Mouse (Mus musculus) midbrain, embryonic 10.5 days (tissue): ENCODE results near the gene Plau. TPM values are rescaled to one million over a fixed set of nuclear protein-coding genes. Genes with fewer than 3 reads are reported as not detected.

Experiments used
- DNase-seq: peaks from one replicate; pipeline ENCODE4 v3.0.0-alpha.2; 2017; ENCODE audit warnings: low spot score
- H3K27ac ChIP-seq: fragments of 300-500 bp; sonication (generic); replicated peaks from 2 replicates; pipeline ENCODE4 v1.5.1; 2016; ENCODE audit warnings: mild to moderate bottlenecking
- H3K27me3 ChIP-seq: fragments of 300-500 bp; sonication (generic); 2 replicates; pipeline ENCODE4 v1.6.1; 2016; ENCODE audit warnings: low read depth, mild to moderate bottlenecking; ENCODE audit not compliant: poor library complexity, severe bottlenecking
- H3K36me3 ChIP-seq: fragments of 300-500 bp; sonication (generic); 2 replicates; pipeline ENCODE4 v1.6.1; 2016; ENCODE audit warnings: mild to moderate bottlenecking, moderate library complexity
- H3K4me1 ChIP-seq: fragments of 300-500 bp; sonication (generic); 2 replicates; pipeline ENCODE4 v1.6.1; 2016
- H3K4me3 ChIP-seq: fragments of 300-500 bp; sonication (generic); 2 replicates; pipeline ENCODE4 v1.5.1; 2016; ENCODE audit warnings: mild to moderate bottlenecking, moderate library complexity
- H3K9me3 ChIP-seq: fragments of 300-500 bp; sonication (generic); replicated peaks from 2 replicates; pipeline ENCODE4 v1.6.1; 2016; ENCODE audit warnings: mild to moderate bottlenecking
- WGBS: fragments of 180-500 bp; shearing (Covaris S2); methylation state at CpG from one replicate; pipeline ENCODE4 v1.1.7; 2016; 5-methylcytosine and 5-hydroxymethylcytosine counted together
- polyA plus RNA-seq: library from polyadenylated mRNA; unstranded; fragments of >200 nt; fragmentation: Nextera tagmentation; extraction: Ambion mirVana; gene quantifications from 2 replicates; pipeline ENCODE4 v1.2.1, GENCODE M21; 2016

Gene Plau
- polyA plus RNA-seq, 1 experiment from 2014 or later, result 0.49 TPM

GRCm38 (mm10) chr14:20836905-20837376, 481 bp downstream of the Plau start:
- DNase-seq, result no peak
- peaks cover 50% of the 10 kb centered on the region for H3K27me3 ChIP-seq
- peak overlapping the region; percentile 83 for H3K27ac ChIP-seq

DNA sequence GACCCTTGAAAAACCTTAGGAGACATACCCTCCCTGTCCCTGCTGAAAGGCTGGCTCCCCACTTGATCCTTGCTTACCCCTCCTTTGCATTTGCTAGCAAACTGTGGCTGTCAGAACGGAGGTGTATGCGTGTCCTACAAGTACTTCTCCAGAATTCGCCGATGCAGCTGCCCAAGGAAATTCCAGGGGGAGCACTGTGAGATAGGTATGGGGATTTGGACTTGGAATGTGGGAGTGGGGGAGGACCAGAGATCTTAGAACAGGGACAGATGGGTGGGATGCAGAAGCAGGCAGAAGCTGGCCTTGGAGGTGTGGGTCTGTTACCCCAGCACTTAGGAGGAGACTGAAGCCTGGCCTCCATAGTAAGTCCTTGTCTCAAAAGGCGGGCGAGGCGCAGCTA, 1.2 kb downstream of the Plau start:
- no peak for DNase-seq
- Histone ChIP-seq H3K4me1 (peaks cover 15% of the 10 kb centered on the region), H3K36me3 (no peaks in the 10 kb centered on the region), H3K27ac (no peak overlapping the region), H3K4me3 (no peak overlapping the region), H3K9me3 (no peaks in the 10 kb centered on the region), H3K27me3 (peaks cover 50% of the 10 kb centered on the region)
- WGBS, result 70% methylated on average over 7 of the region's 7 CpGs

More at GRCm38 (mm10) chr14:20836905-20837376, 481 bp downstream of the Plau start:
- no peaks in the 10 kb centered on the region for H3K36me3 ChIP-seq
- peaks cover 15% of the 10 kb centered on the region for H3K4me1 ChIP-seq
- WGBS, result 8% methylated on average over 10 of the region's 10 CpGs
- H3K4me3 ChIP-seq, result peak overlapping the region; percentile 66
- H3K9me3 ChIP-seq, result no peaks in the 10 kb centered on the region

- Histone ChIP-seq H3K9me3 (no peaks in the 10 kb centered on the region), H3K4me3 (no peak overlapping the region), H3K36me3 (no peaks in the 10 kb centered on the region), H3K27me3 (peaks cover 28% of the 10 kb centered on the region), H3K27ac (no peak overlapping the region), H3K4me1 (peaks cover 11% of the 10 kb centered on the region)
- DNase-seq, result no peak
- WGBS, result 94% methylated on average over 2 of the region's 2 CpGs
These were observed 5.1 kb downstream of the Plau start for GRCm38 (mm10) chr14:20841526-20841925.

DNA sequence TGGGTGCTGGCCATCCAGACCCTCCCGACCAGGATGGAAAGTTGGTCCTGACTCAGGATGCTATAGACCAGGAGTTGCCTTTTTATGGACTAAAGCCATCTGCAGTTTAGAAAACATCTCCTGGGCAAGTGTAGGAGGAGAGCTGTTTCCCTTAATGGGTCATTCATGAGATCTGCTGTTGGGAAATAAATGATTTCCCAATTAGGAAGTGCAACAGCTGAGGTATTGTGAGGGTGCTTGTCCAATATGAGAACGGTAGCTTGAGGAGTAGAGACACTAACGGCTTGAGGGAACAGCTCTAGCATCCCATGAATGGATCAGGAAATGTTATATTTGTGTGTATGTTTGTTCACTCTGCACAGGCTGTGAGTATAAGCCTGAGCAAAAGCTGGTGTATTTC, 6.2 kb downstream of the Plau start:
- DNase-seq, result no peak
- WGBS, result 91% methylated on average over 3 of the region's 3 CpGs
- Histone ChIP-seq H3K27me3 (peaks cover 18% of the 10 kb centered on the region), H3K4me3 (no peak overlapping the region), H3K9me3 (no peaks in the 10 kb centered on the region), H3K27ac (no peak overlapping the region), H3K36me3 (no peaks in the 10 kb centered on the region), H3K4me1 (0 out of 2 replicates have a peak, but pooled peaks cover under 1% of the 10 kb centered on the region)

- Histone ChIP-seq H3K36me3 (no peaks in the 10 kb centered on the region), H3K4me3 (no peak overlapping the region), H3K27me3 (0 out of 2 replicates have a peak, but pooled peaks cover 3% of the 10 kb centered on the region), H3K4me1 (peaks cover under 1% of the 10 kb centered on the region; the same call in 1 of the 2 replicates), H3K9me3 (no peaks in the 10 kb centered on the region), H3K27ac (no peak overlapping the region)
- 88% methylated on average over 6 of the region's 6 CpGs for WGBS
- no peak for DNase-seq
These were observed 7.7 kb downstream of the Plau start for GRCm38 (mm10) chr14:20844126-20844525.

DNA sequence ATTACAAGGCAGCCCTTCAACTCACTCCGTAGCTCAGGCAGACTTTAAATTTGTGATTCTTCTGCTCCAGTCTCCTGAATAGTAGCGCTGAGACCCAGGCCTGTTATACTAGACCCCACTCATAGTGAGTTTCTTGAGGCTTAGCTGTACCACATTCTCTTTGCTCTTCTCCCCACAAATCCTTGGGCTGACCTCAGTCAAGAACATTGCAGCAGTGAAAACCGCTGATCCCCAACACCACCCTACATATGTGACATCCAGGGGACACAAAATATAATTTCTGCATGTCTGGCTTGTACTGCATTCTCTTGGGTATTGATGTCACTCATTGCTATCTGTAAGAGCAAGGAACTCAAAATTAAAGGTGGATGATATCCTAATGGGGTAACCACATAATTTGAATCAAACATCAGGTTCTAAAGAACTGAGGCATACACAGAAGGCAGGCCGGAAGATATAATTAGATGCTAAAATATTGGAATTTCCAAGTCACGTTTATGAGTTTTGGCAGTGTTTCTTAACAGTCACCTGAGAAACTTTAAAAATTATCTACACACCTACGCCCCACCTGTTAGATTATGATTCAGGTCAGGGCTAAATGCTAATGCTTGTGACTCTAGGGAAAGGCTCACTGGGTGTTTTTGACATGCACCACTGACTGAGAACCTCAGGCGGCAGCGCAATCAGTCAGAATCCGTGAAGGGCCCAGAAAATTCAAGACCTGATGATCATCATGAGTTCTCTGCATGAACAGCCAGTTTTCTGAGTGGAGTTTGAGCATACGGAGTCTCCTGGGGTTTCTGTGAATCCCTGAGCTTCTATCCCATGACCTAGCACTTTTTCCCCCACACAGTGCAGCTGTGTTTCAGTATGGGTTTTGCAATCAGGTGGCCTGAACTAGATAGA, 8.5 kb downstream of the Plau start:
- Histone ChIP-seq H3K27ac (no peak overlapping the region), H3K27me3 (no peaks in the 10 kb centered on the region), H3K4me1 (peaks cover 4% of the 10 kb centered on the region; the same call in 1 of the 2 replicates), H3K9me3 (no peaks in the 10 kb centered on the region), H3K4me3 (no peak overlapping the region), H3K36me3 (no peaks in the 10 kb centered on the region)
- WGBS, result 89% methylated on average over 10 of the region's 10 CpGs
- DNase-seq, result no peak

DNA sequence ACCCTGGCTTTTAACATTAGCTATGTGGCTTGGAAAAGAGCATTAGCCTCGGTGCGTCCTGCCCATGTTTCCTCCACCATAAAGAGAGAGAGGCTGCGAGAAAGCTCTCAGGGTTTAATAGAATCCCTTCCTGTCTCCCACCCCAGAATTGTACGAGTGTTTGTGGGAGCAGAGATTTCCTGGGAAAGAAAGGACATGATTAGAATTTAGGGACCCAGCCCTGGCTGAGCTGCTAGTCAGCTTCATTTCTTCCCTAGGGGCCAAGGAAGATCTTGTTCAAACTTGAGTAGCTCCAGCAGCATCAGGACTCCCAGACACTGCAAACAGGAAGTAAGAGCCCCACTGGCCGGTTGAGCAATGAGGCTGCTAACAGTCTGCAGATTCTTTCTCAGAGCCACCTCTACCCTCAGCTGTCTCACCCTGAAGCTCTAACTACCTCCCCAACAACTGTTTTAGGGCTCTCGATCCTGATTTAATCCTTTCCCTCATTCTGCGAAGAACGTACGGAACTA, 9.2 kb downstream of the Plau start:
- H3K27me3 ChIP-seq, result no peaks in the 10 kb centered on the region
- no peak overlapping the region for H3K27ac ChIP-seq
- no peak overlapping the region for H3K4me3 ChIP-seq
- peaks cover 4% of the 10 kb centered on the region; the same call in 1 of the 2 replicates for H3K4me1 ChIP-seq
- no peaks in the 10 kb centered on the region for H3K36me3 ChIP-seq
- WGBS, result 80% methylated on average over 9 of the region's 9 CpGs
- no peaks in the 10 kb centered on the region for H3K9me3 ChIP-seq
- no peak for DNase-seq

DNA sequence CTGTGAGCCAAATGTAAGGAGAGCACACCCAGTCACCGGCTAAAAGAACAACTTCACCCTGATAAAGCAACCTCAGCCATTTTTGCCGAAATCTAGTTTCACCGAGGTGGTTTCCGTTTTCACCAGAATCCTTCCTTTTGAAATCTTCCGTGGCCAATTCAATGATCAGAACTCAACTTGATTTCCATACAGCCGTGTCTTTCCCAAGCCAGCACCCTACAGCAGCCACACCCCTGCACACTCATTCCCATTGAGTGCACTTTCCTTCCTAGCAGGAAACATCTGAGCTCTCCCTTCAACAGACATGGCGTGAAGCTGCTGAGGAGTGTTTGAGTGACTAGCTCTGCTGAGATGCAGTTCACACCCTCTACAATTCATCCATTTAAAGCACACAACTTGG, 9.8 kb downstream of the Plau start:
- no peak overlapping the region for H3K4me3 ChIP-seq
- no peaks in the 10 kb centered on the region for H3K27me3 ChIP-seq
- no peaks in the 10 kb centered on the region for H3K36me3 ChIP-seq
- no peaks in the 10 kb centered on the region for H3K9me3 ChIP-seq
- H3K27ac ChIP-seq, result no peak overlapping the region
- no peak for DNase-seq
- peaks cover 4% of the 10 kb centered on the region; the same call in 1 of the 2 replicates for H3K4me1 ChIP-seq
- WGBS, result 84% methylated on average over 7 of the region's 7 CpGs

DNA sequence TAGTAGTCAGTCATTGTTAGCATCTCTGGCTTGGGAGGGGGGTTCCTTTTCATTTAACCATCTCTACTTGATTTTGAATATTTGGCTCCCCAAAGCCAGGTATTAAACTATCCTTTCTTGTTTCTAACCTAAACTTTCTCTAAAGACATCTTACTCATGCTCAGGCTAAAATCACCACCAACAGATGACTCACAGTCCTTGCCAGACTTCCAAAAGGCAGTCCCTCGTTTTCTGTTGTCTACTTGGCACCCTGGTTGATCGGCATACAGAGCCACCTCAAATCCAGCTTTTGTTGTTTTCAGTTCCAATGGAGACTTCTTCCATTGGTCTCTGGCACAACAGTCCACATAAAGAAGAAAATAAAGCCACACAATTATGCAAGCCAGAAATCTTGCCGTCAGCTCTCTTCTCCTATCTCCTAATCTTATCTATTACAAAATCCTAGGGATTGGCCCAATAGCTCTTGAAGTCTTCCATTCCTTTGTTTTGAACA, 11.2 kb downstream of the Plau start:
- peaks cover 4% of the 10 kb centered on the region; the same call in 1 of the 2 replicates for H3K4me1 ChIP-seq
- H3K36me3 ChIP-seq, result no peaks in the 10 kb centered on the region
- H3K27ac ChIP-seq, result no peak overlapping the region
- no peaks in the 10 kb centered on the region for H3K9me3 ChIP-seq
- DNase-seq, result no peak
- no peaks in the 10 kb centered on the region for H3K27me3 ChIP-seq
- 87% methylated on average over 3 of the region's 3 CpGs for WGBS
- H3K4me3 ChIP-seq, result no peak overlapping the region

GRCm38 (mm10) chr14:20849753-20850152, 13.3 kb downstream of the Plau start:
- no peak overlapping the region for H3K4me3 ChIP-seq
- H3K9me3 ChIP-seq, result no peaks in the 10 kb centered on the region
- no peaks in the 10 kb centered on the region for H3K36me3 ChIP-seq
- 73% methylated on average over 4 of the region's 4 CpGs for WGBS
- H3K27me3 ChIP-seq, result no peaks in the 10 kb centered on the region
- H3K4me1 ChIP-seq, result peaks cover 4% of the 10 kb centered on the region; the same call in 1 of the 2 replicates
- DNase-seq, result no peak
- no peak overlapping the region for H3K27ac ChIP-seq

DNA sequence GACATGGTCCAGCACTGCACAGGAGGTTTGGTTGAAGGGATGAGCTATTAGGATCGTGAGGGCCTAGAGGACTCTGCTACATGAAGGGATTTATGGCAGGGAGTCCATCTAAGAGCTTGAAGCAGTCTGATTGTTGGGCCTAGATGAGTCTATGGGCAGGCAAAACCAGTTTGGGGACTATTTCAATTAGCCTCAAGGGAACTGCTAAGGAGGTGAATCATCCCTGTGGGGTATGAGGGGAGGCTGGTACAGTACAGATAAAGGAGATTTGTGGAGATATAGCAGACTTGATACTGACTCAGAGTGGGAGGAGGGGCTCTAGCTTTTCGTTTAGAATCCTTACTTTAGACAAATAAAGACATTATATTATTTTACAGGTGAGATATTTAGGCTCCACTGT, 14.0 kb downstream of the Plau start:
- H3K4me3 ChIP-seq, result no peak overlapping the region
- no peaks in the 10 kb centered on the region for H3K36me3 ChIP-seq
- DNase-seq, result no peak
- peaks cover 4% of the 10 kb centered on the region; the same call in 1 of the 2 replicates for H3K4me1 ChIP-seq
- H3K9me3 ChIP-seq, result no peaks in the 10 kb centered on the region
- H3K27me3 ChIP-seq, result no peaks in the 10 kb centered on the region
- WGBS, result 74% methylated on average over 2 of the region's 2 CpGs
- no peak overlapping the region for H3K27ac ChIP-seq

DNA sequence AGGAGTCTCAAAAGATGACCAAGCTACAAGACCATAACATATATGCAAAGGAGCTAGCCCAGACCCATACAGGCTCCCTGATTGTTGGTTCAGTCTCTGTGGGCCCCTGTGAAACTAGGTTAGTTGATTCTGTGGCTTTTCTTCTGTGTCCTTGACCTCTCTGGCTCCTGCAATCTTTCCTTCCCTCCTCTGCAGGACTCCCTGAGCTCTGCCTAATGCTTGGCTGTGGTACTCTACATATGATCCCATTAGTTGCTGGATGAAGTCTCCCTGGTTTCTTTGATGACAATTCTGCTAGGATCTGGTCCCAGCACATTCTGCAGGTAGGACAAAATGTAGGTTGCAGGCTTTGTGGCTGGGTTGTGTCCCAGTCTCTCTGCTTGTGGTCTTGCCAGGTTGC, 15.3 kb downstream of the Plau start:
- H3K27me3 ChIP-seq, result no peaks in the 10 kb centered on the region
- no peak overlapping the region for H3K27ac ChIP-seq
- DNase-seq, result no peak
- peaks cover 4% of the 10 kb centered on the region; the same call in 1 of the 2 replicates for H3K4me1 ChIP-seq
- H3K4me3 ChIP-seq, result no peak overlapping the region
- H3K36me3 ChIP-seq, result no peaks in the 10 kb centered on the region
- no peaks in the 10 kb centered on the region for H3K9me3 ChIP-seq

DNA sequence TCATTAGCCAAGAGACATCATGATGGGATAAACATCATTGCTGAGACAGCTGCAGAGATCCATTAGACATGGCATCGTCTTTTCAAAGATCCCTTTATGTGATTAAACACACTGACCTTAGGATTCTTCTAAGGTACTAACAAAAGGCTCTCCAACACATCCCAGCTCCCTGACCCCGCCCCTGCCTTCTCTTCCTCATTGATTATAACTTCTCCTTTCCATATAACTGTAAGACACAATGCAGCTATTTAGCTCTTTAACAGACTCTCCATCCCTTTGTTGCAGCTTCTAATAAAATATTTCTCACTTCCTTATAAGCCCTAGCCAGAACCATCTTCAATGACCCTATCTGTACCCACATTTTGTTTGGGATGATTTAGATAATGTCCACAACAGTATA, 24.7 kb downstream of the Plau start:
- Histone ChIP-seq H3K9me3 (no peaks in the 10 kb centered on the region), H3K36me3 (no peaks in the 10 kb centered on the region), H3K4me3 (no peak overlapping the region), H3K27me3 (no peaks in the 10 kb centered on the region), H3K27ac (no peak overlapping the region), H3K4me1 (no peaks in the 10 kb centered on the region; the same call in 1 of the 2 replicates)
- 69% methylated on average over 2 of the region's 2 CpGs for WGBS
- no peak for DNase-seq
